Mouse (Mus musculus): Measurements from ENCODE around the gene Zfp113. TPM values are rescaled to one million over a fixed set of nuclear protein-coding genes. Genes with fewer than 3 reads are reported as not detected.
A peak's percentile ranks its signal among the peaks of the same experiment; 100 is the strongest.

The Zfp113 gene
- 5.2 and 6.0 TPM in 2 replicates for polyA plus RNA-seq (2012; rRNA removed)

DNA sequence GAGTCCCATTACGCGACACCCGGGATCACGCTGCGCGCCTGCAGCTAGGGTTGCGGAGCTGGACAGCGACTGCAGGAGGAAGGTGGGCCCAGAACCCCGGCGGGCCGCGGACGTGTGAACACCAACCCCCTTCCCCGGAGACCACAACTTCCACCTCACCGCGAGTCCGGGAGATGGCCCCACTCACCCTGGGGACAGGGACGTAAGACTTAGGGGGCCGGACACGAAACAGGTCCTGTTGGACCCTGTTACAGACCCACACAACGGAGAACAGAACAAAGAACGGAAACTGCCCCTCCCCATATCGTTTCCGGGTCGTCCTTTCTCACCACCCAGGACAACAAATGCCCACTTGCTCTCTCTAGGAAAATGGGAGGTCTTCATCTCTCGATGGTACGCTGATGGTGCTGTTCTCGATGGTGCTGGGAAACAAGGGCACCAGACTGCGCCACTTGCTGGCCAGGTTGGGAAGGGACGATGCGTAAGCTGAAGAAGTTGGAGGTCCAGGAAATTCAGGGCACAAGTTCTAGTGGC lies at the start of gene Zfp113:
Zfp113 (minus strand) TSS at position 302 of the 534 bp plus-strand sequence.
- peak; percentile 67 for DNase-seq (ENCODE audit: low spot score)

DNA sequence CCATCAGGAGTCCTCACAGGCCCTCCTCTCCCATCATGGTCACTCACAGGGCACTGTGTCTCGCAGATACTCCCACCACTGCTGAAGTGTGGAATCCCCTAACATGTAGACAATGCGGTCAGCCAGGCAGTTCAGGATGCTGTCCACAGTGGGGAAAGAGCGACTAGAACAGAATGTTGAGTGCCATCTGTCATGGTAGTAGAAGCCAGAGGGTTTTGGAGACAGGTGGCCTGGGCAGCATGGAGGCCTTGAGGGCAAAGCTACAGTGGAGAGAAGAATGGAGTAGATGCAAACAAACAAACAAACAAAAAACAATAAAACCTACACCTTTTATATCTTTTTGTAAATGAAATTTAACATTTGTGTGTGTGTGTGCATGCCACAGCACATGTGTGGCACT lies 46.5 kb upstream of the Zfp113 start:
- DNase-seq (ENCODE audit: low spot score) = no peak

DNA sequence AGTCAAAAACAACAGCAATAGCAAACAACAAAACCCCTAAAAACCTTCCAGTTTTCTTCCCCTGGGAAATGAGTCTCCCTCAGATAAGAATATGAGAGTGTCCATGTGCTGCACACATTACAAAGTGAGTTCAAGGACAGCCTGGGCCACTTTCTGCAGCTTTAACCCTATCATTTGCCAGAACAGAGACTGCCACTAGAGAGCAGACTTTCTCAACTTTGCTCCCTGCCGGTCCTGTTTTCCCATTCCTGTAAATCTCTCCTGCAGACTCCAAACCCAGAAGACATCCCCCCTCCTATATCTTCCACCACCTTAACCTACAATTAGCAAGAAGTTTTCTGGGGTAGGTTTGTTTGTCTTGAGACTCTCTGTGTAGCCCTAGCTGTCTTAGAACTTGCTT lies 44.0 kb upstream of the Zfp113 start:
- no peak for DNase-seq (ENCODE audit: low spot score)

DNA sequence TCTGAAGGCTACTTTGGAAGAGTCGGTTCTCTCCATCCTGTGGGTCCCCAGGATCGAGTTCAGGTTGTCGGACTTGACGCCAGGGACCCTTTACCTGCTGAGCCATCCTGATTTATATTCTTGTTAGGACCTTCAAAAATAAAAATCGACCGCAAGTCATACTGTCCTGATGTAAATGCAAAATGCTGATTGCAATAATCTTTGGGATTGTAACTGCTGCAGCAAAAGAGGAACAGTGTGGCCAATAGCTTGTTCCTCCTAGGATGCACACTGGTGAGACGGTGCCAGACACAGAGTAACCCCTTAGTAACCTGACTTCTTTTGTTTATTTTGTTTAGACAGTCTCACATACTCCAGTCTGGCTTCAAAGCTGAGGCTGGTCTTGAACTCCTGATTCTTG lies 39.9 kb upstream of the Zfp113 start:
- DNase-seq (ENCODE audit: low spot score) = no peak

DNA sequence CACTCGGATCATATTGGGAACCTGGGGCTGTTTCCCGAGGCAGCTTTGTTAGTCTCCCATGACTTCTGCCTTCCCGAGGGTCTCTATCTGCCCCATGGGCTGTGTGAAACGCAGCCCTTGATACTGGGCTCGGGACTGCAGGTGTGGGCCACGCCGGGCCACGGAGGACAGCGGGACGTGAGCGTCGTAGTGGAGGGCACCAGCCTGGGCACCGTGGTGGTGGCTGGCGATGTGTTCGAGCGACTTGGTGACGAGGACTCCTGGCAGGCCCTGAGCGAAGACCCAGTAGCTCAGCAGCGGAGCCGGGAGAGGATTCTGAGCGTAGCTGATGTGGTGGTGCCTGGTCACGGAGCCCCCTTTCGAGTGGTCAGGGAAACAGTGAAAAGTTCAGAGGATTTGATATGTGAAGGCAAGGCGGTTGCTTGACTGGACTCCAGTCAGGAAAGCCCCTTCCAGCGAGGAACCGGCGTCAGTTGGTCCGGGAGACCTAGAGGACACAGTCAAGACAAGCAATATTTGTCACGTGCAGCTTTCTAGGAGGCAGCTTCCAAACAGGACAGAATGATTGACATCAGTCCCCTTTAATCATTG lies 39.3 kb upstream of the Zfp113 start:
- DNase-seq (ENCODE audit: low spot score) = no peak

DNA sequence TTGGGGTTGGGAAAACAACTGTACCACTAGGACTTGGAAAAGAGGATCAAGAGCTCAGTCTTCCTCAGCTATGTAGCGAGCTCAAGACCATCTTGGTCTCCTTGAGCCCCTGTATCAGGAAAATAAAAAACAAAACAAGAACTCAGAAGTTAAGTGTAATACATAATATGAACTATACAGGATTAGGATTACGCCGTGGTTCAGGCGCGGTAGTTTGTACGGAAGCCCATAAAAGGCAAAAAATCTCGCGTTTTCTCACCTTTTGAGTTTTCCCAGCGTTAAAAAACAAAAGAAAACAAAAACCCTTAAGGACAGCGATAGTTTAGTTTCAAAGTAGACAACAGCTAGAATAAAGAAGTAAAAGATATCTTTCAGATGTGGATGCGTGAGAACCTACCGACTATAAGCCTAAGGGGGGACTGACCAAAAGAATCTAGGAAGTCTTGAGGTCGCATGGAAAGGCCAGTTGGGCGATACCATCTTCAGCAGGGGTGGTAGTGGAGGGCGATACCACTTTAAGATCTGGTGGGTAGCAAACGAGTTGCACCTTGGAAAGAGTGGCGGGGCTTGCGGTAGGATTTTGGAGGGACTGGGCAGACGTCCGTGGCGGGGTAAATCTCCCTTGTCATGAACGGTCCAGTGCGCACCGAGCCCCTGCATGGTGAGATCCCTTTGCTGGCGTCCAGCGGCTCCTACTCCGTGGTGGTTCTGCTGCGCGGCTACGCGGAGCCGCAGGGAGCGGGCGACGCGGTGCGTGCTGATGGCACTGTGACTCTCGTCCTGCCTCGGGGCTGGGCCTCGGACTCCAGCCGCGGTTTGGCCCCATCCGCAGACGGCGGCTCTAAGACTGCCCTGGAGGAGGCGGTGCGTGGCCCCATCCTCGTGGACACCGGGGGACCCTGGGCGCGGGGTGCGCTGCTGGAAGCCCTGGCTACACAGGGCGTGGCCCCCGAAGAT lies 38.5 kb upstream of the Zfp113 start, which contains the start of gene Mblac1:
Mblac1 (plus strand) TSS at position 544 of the 957 bp plus-strand sequence.
- DNase-seq (ENCODE audit: low spot score) = peak; percentile 75

DNA sequence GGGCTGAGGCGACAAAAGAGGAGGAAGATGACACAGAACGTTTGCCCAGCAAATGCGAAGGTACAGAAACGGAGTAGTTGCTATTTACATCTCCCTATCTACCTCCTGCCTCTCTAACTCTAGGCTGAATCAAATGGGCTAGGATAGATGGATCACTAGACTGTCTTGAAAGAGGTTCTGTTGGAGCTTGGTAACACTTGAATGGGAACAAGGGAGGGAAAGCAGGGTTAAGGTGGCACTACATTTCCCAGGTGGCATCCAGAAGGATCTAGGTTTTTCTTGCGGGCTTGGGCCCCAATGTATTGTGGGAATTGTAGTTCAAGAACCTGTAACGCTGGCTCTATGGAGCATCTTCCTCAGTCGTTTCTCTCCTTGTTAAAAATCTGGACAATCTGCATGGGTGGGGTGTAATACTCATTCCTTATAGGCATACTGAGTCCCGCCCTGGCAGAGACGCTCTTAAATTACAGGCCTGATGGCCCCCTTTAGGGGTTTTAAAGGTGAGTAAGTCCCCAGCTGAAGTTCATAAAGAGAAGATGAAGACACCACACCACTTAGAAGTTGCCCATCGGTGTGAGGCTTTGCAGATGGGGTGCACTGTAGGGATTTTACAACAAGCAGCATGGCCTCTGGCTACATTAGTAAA lies 32.2 kb upstream of the Zfp113 start:
- no peak for DNase-seq (ENCODE audit: low spot score)

DNA sequence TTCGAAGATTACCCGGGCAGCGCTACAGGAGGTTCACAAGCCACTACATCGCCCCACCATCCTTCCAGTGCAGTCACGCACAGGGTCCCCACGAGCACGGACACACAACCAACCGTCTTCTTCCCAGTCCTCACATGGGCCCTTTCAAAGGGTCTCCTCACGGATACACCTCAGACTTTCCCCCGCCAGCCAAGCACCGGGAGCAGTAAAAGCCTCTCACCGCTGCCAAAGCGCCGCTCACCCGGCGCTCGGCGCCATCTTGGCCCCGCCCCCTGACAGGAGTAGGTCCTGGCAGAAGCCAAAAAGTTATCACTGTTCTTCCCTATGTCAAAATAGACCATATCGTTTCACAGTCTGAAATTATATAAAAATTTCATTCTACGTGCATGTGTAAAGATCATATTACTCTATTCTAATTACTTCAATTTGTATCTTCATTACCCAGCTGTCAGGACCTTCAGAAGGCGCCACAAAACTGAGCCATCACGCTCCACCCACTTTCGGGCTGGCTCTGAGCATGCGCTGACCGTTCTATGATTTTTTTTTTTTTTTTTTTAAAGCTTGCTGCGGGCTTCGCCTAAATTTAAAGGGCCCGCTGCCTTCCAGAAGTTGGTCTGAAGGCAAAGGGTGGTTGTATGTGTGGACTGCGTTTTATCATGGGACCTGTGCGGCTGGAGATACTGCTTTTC lies 31.6 kb upstream of the Zfp113 start, which contains the start of the genes Taf6 and Cnpy4:
Taf6 (minus strand) TSS at position 502 of the 689 bp plus-strand sequence.
Cnpy4 (plus strand) TSS at position 536 of the 689 bp plus-strand sequence.
- DNase-seq (ENCODE audit: low spot score) = peak; percentile 72

DNA sequence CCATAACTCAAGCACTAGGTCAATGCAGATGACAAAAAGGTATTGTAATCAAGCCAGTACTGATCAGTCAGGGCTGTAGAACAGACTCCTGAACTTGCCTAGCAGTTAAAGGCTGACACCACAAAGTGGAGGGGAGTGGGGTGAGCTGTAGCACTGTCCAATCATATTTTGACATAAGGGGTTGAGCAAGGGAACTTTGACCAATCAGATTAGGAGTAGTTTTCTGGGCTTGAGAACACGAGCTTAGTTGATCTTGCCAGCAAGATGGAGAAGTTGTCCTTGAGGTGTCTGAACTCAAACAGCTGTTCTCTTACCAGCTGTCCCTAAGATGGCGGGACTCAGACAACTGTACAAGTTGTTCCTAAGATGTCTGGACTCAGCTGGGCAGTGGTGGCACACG lies 17.7 kb upstream of the Zfp113 start:
- no peak for DNase-seq (ENCODE audit: low spot score)

DNA sequence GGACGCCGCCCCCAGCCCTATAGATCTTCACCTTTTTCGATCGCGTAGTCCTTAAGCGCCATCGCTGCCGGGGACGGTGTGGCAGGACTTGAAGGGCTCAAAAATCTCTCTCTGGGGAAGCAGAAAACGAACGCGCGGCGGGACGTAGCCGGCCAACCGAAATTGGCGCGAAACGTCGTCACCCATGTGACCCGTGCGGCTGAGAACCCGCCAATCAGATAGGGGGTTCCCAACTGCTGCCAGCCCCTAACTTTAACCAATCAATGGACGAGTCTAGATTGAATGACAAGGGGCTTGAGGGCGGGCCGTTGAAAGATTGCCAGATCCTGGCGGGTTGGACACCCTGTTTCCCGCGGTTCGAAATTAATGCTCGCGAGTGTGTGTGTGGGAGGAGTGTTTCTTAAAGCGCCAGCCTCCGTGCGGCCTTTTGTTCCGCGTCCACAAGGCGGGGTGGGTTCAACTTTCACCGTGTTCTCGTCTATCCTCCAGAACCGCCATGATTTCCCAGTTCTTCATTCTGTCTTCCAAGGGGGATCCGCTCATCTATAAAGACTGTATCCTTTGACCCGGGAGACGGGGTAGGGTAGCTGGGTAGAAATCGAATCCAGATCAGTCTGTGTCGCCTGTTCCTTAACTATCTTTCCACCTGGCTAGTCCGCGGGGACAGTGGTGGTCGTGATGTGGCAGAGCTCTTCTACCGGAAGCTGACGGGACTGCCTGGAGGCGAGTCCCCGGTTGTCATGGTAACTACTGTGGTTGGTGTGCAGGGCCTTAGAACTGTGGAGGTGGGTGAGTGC lies 16.3 kb upstream of the Zfp113 start, which contains the start of the genes Ap4m1 and Mcm7:
Ap4m1 (plus strand) TSS at position 308 of the 797 bp plus-strand sequence.
Mcm7 (minus strand) TSS at position 728 of the 797 bp plus-strand sequence.
- peak; percentile 83 for DNase-seq (ENCODE audit: low spot score)

DNA sequence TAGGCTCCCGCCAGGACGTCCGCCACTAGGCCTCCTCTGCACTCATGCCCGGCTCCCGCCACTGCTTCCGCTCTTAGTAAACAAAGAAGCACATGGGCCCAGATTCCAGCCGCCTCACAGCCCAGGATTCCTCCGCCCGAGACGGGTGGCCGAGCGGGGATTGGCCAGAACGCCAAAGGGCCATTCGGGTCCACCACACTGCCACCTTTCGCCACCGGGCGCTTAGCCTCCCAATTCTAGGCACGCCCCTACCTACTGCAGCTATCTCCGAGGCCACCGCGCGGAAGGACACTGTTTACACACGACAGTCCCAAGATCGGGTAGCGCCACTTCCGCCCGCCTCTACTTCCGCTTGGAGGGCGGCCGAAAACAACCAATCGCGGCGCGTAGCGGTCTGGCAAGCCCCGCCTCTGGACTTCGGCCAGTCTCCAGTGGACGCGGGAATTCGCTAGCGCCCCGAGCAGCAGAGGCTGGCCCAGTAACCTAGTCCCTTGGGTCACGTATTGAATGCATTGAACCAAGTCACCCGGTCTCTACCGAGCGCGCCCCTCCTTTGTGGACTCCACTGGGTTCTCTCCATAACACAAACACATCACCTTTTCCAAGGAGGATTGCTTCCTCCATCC lies 15.5 kb upstream of the Zfp113 start:
- DNase-seq (ENCODE audit: low spot score) = peak; percentile 91

DNA sequence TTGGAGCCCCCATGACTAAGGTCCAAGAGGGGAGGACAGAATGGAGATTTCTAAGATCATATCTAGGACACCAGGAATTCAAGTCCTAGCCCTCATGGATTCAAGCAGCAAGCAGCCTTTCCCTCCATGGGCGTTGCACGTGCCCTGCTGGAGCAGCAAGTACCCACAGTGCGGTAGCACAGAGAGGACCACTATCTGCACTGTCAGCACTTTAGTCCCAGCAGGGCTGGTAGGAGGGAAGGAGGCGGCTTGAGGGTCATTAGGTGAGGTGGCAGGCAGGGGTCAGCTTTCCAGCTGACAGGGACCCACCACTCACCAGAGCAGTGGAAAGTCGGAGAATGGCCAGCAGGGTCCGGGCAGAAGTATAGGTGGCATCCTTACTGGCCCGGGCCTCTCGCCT lies 10.1 kb upstream of the Zfp113 start:
- no peak for DNase-seq (ENCODE audit: low spot score)

DNA sequence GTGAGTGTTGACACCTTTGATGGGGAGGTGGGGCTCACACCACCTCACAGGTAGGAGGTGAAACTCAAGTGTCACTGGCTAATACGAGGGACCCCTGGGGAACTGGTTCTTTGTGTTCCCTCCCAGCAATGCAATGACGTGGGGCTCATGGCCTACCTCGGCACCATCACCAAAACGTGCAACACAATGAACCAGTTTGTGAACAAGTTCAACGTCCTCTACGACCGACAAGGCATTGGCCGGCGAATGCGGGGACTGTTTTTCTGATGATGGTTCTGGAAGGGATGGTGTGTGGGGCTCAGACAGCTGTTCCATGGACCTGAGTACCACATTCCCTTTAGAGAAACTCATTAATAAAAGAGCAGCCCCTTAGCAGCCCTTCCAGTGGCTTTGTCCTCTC lies 8.1 kb upstream of the Zfp113 start:
- no peak for DNase-seq (ENCODE audit: low spot score)

DNA sequence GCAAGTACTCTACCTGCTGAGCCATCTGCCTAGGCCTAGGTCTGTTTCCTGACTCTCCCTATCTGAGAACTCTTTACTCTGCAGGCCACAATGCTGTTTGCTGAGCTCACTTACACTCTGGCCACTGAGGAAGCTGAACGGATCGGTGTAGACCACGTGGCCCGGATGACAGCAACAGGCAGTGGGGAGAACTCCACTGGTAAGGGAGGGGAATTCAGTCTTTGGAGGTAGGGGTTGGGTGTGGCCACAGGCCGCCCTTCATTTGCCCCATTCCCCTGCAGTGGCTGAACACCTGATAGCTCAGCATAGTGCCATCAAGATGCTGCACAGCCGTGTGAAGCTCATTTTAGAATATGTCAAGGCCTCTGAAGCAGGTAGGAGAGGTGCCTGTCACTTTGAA lies 7.5 kb upstream of the Zfp113 start:
- DNase-seq (ENCODE audit: low spot score) = no peak

DNA sequence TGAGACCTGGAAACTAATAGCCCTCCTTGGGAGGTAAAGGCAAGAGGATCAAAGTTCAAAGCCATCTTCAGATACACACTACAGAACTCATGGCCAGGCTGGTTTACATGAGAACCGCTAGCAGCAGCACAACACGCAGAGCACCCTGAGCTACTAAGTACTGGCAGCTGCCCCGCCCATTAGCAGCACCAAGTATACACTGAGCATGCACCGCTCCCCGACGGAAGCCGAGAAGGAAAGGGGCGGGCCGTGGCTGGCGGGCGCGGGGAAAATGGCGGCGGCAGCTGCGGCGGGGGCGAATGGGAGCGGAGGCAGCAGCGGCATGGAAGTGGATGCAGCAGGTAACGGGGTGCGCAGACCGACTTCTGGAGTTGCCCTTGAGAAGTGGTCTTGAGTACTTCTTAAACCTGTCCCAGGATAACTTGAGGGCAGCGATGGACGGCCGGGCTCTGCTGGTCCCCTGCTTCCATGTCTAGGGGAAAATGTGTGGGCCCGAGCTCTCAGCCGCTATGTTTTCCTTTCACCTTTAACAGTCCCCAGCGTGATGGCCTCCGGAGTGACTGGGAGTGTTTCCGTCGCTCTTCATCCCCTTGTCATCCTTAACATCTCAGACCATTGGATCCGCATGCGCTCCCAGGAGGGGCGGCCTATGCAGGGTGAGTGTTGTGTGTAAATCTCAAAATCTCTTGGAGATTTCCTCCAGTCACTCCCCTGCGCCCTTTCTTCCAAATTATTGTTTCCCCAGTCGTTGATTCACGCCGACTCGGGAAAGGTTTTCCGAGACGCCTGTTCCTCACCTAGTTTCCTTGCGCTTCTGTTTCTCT lies 5.5 kb upstream of the Zfp113 start, which contains the start of gene Cops6:
Cops6 (plus strand) TSS at position 230 of the 824 bp plus-strand sequence.
- DNase-seq (ENCODE audit: low spot score) = peak; percentile 94

DNA sequence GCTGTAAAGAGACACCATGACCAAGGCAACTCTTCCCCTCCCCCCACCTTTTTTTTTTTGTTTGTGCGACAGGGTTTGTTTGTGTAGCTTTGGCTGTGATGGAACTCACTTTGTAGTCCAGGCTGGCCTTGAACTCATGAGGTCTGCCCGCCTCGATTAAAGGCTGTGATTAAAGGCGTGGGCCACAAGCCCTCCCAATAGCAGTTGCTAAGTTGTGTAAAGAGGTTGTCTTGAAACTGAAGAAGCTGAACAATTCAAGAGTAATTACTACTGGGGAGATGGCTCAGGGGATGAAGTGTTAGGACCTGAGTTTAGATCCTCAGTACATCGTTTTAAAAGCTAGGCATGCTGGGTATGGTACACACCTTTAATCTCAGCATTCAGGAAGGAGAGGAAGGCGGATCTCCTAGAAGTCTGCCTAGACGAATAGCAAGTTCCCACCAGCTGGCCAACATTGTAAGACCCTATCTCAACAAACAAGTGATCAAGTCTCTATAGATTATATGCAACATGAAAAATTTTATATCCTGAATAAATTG lies 4.7 kb upstream of the Zfp113 start:
- DNase-seq (ENCODE audit: low spot score) = no peak

DNA sequence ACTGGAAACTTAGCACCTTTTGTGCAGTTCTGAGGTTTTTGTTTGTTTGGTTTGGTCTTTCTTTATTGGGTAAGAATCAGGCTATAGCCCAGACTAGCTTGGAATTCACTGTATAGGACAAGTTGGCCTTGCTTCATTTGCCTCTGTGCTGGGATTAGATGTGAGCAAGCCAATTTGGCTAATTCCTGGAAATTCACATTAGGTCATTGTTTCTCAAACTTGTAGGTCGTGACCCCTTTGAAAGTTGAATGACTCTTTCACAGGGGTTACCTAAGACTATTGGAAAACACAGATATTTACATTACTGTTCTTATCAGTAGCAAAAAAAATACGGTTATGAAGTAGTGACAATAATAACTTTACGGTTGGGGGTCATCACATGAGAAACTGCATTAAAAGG lies 1.2 kb downstream of the Zfp113 start:
- no peak for DNase-seq (ENCODE audit: low spot score)

DNA sequence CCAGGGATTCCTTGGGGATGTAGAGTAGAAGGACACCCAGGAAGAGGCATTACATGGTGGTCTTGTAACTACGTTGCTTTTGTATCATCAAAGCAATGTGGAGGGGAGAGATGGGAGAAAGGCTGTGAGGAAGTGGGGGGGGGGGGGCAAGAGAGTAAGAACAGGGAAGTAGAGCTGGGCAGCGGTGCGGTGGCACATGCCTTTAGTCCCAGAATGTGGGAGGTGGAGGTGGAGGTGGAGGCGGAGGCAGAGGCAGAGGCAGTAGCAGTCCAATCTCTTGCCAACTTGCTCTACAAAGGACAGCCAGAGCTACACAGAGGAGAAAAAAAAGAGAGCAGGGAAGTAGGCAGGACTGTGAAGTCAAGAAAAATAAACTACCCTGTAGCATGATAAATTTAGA lies 17.0 kb downstream of the Zfp113 start:
- DNase-seq (ENCODE audit: low spot score) = no peak
